Mouse (Mus musculus) neural tube, embryonic 11.5 days (tissue): ENCODE results near the gene Socs3. TPM values are rescaled to one million over a fixed set of nuclear protein-coding genes. Genes with fewer than 3 reads are reported as not detected.

Source experiments
- ATAC-seq: fragments of 200-750 bp; cut with Nextera tagmentation; 2 replicates; pipeline ENCODE4 v1.8.0; 2017; ENCODE audit warnings: moderate number of reproducible peaks, mild to moderate bottlenecking, moderate TSS enrichment, moderate library complexity; ENCODE audit not compliant: insufficient read depth, low FRiP score, low TSS enrichment
- DNase-seq: peaks from one replicate; pipeline ENCODE4 v3.0.0-alpha.2; 2015; ENCODE audit warnings: low spot score
- H3K27ac ChIP-seq: fragments of 300-500 bp; sonication (generic); 2 replicates; pipeline ENCODE4 v1.5.1; 2014; ENCODE audit warnings: low read depth, mild to moderate bottlenecking, low read length
- H3K27me3 ChIP-seq: fragments of 300-500 bp; sonication (generic); 2 replicates; pipeline ENCODE4 v1.6.1; 2014; ENCODE audit warnings: mild to moderate bottlenecking, low read length, mixed read lengths; ENCODE audit not compliant: control insufficient read depth, insufficient read depth
- H3K36me3 ChIP-seq: fragments of 300-500 bp; sonication (generic); 2 replicates; pipeline ENCODE4 v1.6.1; 2014; ENCODE audit warnings: mild to moderate bottlenecking, low read length, moderate library complexity, mixed read lengths; ENCODE audit not compliant: control insufficient read depth, insufficient read depth
- H3K4me1 ChIP-seq: fragments of 300-500 bp; sonication (generic); 2 replicates; pipeline ENCODE4 v1.6.1; 2014; ENCODE audit warnings: low read length, mixed read lengths; ENCODE audit not compliant: control insufficient read depth, insufficient read depth
- H3K4me2 ChIP-seq: fragments of 300-500 bp; sonication (generic); 2 replicates; pipeline ENCODE4 v1.6.1; 2014; ENCODE audit warnings: low read depth, mild to moderate bottlenecking, moderate library complexity
- H3K4me3 ChIP-seq: fragments of 300-500 bp; sonication (generic); 2 replicates; pipeline ENCODE4 v1.5.1; 2014; ENCODE audit warnings: low read depth, low read length
- H3K9ac ChIP-seq: fragments of 300-500 bp; sonication (generic); 2 replicates; pipeline ENCODE4 v1.6.1; 2014; ENCODE audit warnings: mild to moderate bottlenecking, low read length
- H3K9me3 ChIP-seq: fragments of 300-500 bp; sonication (generic); 2 replicates; pipeline ENCODE4 v1.6.1; 2016; ENCODE audit warnings: low read length; ENCODE audit not compliant: control insufficient read depth
- WGBS: fragments of 180-500 bp; shearing (Covaris S2); extraction: QIAGEN DNeasy Blood & Tissue Kit; methylation state at CpG from one replicate; pipeline ENCODE4 v1.1.7; 2014; 5-methylcytosine and 5-hydroxymethylcytosine counted together
- polyA plus RNA-seq: library from polyadenylated mRNA; unstranded; fragments of >200 nt; fragmentation: Nextera tagmentation; extraction: Ambion mirVana; gene quantifications from 2 replicates; pipeline ENCODE4 v1.2.1, GENCODE M21; 2014

Gene Socs3
- polyA plus RNA-seq, 1 experiment from 2014 or later = 5.1 TPM

DNA sequence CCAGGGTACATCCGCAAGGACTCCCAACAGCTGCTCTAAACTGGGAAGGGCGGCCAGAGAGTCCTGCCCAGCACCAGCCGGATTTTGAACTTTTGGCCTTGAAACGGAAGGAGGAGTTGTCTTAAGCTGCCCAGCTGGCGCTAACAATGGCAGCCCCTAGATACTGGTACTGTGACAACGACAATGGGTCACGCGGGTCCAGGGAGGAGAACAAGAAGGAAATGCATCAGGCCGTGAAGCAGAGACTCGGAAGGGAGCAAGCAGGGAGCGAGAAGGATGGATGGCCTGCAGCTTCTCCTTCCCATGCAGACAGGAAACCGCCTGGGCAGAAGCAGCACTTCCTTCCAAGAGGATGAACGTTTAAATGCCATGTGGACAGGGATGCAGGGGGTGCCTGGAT is 14.2 kb downstream of the Socs3 start:
- no peak overlapping the region for H3K4me3 ChIP-seq
- H3K36me3 ChIP-seq = no peaks in the 10 kb centered on the region
- H3K27me3 ChIP-seq = no peaks in the 10 kb centered on the region
- ATAC-seq (no peak), DNase-seq (peak; percentile 35)
- 56% methylated on average over 13 of the region's 13 CpGs for WGBS
- H3K4me1 ChIP-seq = peaks cover 6% of the 10 kb centered on the region; the same call in 1 of the 2 replicates
- no peak overlapping the region for H3K9ac ChIP-seq
- H3K9me3 ChIP-seq = no peaks in the 10 kb centered on the region
- H3K4me2 ChIP-seq = no peak overlapping the region
- no peak overlapping the region for H3K27ac ChIP-seq

DNA sequence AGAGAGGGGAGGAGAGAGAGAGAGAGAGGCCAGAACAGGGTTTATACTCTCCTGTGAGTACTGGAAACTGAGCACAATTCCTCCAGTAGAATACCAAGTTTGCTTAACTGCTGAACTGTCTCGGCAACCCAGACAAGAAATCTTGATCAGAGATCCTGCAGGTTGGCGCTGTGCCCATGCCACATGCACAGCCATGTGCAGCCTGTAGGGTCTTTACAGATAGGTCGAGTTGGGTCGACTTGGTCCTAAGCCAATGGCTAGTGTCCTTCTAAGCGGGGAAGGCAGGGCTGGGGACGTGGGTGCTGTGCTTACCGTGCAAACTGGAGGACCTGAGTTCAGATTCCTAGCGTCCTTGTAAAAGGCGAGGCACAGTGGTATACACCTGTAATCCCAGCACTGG is 15.0 kb downstream of the Socs3 start:
- Histone ChIP-seq H3K9ac (no peak overlapping the region), H3K36me3 (no peaks in the 10 kb centered on the region), H3K27ac (no peak overlapping the region), H3K9me3 (no peaks in the 10 kb centered on the region), H3K4me2 (no peak overlapping the region), H3K27me3 (no peaks in the 10 kb centered on the region), H3K4me1 (peaks cover 7% of the 10 kb centered on the region), H3K4me3 (no peak overlapping the region)
- DNase-seq (no peak), ATAC-seq (no peak)
- 90% methylated on average over 9 of the region's 9 CpGs for WGBS

DNA sequence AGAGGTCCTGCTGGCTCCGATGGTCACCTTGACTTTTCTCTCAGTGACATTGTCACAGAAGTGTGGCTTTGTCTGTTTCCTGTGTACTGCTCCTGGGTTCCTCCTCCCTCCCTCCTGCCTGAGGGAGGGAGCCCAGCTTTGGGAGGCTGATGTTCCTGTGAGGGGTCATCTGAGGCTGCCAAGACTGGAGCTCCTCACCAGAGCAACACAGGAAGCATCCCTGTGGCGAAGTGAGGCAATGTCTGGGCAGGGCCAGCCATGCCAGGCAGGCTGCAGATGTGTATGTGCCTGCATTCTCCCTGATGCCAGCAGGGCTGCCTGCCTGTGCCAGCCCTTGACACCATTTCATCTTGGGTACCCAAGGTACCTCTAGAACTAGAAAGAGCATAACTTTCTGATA is 15.8 kb downstream of the Socs3 start:
- H3K27me3 ChIP-seq = 0 out of 2 replicates have a peak, but pooled peaks cover 2% of the 10 kb centered on the region
- no peak for DNase-seq
- no peaks in the 10 kb centered on the region for H3K36me3 ChIP-seq
- no peak overlapping the region for H3K27ac ChIP-seq
- no peak overlapping the region for H3K4me2 ChIP-seq
- H3K4me3 ChIP-seq = no peak overlapping the region
- WGBS = 72% methylated on average over 2 of the region's 2 CpGs
- no peak overlapping the region for H3K9ac ChIP-seq
- H3K9me3 ChIP-seq = no peaks in the 10 kb centered on the region
- ATAC-seq = no peak
- peaks cover 9% of the 10 kb centered on the region for H3K4me1 ChIP-seq

DNA sequence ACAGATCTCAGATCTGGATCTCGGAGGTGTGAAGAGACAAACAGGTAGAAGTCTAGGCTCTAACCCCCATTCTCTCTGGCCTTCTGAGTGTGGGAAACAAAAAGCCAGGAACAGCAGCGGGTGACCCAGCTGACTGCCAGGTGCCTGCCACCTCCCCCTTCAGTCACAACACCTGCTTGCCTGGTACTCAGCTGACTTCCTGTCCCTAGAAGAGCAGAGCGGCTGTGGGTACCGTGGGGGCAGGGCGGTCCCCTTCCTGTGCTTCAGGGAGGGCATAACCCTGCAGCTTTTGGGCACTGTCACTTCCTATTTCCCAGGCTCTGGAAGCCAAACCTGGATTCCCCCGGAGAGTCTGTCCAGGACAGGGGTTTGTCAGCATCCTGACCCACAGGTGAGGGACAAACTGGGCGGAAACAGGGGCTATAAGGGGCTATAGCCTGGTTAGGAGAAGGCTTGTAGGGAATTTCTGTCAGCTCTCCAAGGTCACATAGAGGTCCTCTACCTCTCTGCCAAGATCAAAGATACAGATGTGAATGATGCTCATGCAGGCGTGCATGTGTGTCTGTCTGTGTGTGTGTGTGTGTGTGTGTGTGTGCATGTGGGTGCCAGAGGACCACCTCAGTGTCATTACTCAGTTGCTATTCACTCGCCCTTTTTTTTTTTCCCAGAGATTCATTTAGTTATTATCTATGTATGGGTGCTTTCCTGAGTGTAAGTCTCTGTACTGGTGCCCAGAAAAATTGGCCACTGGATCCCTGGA is 17.5 kb downstream of the Socs3 start:
- Histone ChIP-seq H3K9ac (no peak overlapping the region), H3K27ac (no peak overlapping the region), H3K4me3 (no peak overlapping the region), H3K27me3 (0 out of 2 replicates have a peak, but pooled peaks cover 2% of the 10 kb centered on the region), H3K9me3 (no peaks in the 10 kb centered on the region), H3K4me1 (peaks cover 9% of the 10 kb centered on the region), H3K36me3 (no peaks in the 10 kb centered on the region), H3K4me2 (no peak overlapping the region)
- WGBS = 68% methylated on average over 9 of the region's 9 CpGs
- ATAC-seq = no peak
- DNase-seq = no peak

DNA sequence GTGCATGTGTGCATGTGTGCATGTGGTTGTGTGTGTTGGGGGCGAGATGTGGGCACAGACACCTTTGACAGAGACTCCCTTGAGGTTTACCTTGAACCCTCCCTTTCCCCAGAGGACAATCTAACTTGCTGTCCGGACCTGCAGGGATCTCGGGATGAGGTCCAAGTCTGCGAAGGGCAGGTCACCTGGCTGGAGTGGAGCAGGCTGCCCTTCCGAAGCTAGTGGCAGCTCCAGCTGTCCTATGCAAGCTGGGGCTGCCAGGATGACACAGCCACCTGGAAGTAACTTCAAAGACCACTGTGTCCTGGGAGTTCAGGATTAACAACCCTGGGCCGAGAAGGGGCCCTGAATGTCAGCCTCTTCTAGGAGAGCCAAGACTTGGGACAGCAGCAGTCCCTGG is 18.5 kb downstream of the Socs3 start:
- Histone ChIP-seq H3K36me3 (no peaks in the 10 kb centered on the region), H3K4me1 (peaks cover 9% of the 10 kb centered on the region), H3K27me3 (0 out of 2 replicates have a peak, but pooled peaks cover 2% of the 10 kb centered on the region), H3K27ac (no peak overlapping the region), H3K9ac (no peak overlapping the region), H3K9me3 (no peaks in the 10 kb centered on the region), H3K4me2 (no peak overlapping the region), H3K4me3 (no peak overlapping the region)
- WGBS = 69% methylated on average over 6 of the region's 6 CpGs
- DNase-seq (no peak), ATAC-seq (no peak)

DNA sequence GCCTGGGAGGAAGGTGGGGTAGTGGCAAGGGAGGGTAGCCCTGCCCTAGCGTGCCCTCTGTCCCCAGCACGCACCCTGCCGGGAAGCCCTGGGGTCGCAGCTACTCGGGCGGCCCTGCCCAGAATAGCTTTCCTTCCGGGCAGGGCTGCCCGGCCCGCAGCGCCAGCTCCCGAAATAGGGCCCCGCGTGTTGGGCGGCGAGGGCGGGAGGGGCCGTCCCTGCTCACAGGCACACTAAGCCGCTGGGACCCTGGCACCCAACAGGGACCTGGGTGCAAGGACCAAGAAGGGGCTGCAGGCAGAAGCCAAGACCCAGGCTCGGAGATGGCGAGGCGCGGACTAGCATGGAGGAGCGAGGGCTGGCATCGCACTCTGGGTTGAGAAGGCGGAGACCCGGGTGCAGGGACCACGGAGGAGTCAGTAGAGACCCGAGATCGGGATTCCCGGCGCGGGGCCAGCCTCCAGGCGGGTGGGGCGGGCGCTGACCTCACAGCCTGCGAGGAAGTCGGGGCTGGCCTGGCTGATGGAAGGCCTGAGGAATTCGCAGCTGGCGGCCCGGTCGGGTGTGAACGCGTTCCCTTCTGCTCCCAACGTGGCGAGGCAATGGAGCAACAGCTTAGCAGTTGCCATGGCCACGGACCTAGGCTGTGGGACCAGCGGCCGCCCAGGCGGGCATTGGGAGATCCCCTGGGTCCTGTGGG is 20.3 kb downstream of the Socs3 start:
- Histone ChIP-seq H3K4me3 (peak overlapping the region; percentile 15), H3K9ac (peak overlapping the region; percentile 33), H3K4me2 (peak overlapping the region; percentile 51), H3K27me3 (0 out of 2 replicates have a peak, but pooled peaks cover 2% of the 10 kb centered on the region), H3K36me3 (no peaks in the 10 kb centered on the region), H3K27ac (no peak overlapping the region), H3K4me1 (peaks cover 9% of the 10 kb centered on the region), H3K9me3 (no peaks in the 10 kb centered on the region)
- under 1% methylated on average over 47 of the region's 49 CpGs for WGBS
- DNase-seq (peak; percentile 84), ATAC-seq (peak; percentile 71)

DNA sequence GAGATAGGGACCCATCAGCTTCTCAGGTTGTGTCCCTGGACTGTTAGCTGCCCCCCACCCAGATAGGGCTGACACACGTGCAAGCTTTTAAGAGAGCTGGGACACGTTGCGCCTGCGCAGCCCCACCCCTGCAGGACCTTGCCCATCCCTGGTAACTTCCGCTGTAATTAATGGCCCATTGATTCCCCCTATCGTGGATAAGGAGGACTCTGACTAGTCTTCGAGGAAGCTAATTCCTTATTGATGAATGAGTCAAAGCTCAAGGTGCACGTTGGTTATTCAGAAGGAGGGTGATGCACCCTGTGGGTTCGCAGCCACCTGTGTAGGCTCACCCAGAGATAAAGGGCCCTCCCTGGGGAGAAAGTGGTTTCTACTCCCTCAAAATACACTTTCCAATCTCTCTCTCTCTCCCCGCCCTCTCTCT is 22.8 kb downstream of the Socs3 start:
- H3K9ac ChIP-seq = no peak overlapping the region
- no peak overlapping the region for H3K27ac ChIP-seq
- H3K4me2 ChIP-seq = no peak overlapping the region
- H3K4me1 ChIP-seq = peaks cover 3% of the 10 kb centered on the region
- 78% methylated on average over 10 of the region's 10 CpGs for WGBS
- DNase-seq = no peak
- H3K36me3 ChIP-seq = no peaks in the 10 kb centered on the region
- H3K9me3 ChIP-seq = no peaks in the 10 kb centered on the region
- 0 out of 2 replicates have a peak, but pooled peaks cover 2% of the 10 kb centered on the region for H3K27me3 ChIP-seq
- ATAC-seq = no peak
- no peak overlapping the region for H3K4me3 ChIP-seq

- Histone ChIP-seq H3K27ac (no peak overlapping the region), H3K4me1 (peaks cover 10% of the 10 kb centered on the region), H3K9me3 (no peaks in the 10 kb centered on the region), H3K9ac (no peak overlapping the region), H3K4me2 (no peak overlapping the region), H3K4me3 (no peak overlapping the region), H3K27me3 (0 out of 2 replicates have a peak, but pooled peaks cover 2% of the 10 kb centered on the region), H3K36me3 (no peaks in the 10 kb centered on the region)
- no peak for ATAC-seq
- WGBS = 75% methylated on average over 11 of the region's 11 CpGs
- DNase-seq = no peak
These were observed 23.5 kb downstream of the Socs3 start for GRCm38 (mm10) chr11:117946195-117946979.
